Mouse (Mus musculus) common myeloid progenitor, adult 5-6 weeks (primary cell): Measurements from ENCODE around the gene Speg. TPM values are rescaled to one million over a fixed set of nuclear protein-coding genes. Genes with fewer than 3 reads are reported as not detected.
A peak's percentile ranks its signal among the peaks of the same experiment; 100 is the strongest.

ENCODE experiments used
- ATAC-seq: replicated peaks from 2 replicates; pipeline ENCODE4 v1.8.0; 2016; ENCODE audit warnings: low read depth, mild to moderate bottlenecking, moderate TSS enrichment, inconsistent platforms; ENCODE audit not compliant: poor library complexity, severe bottlenecking
- total RNA-seq: library from RNA; stranded (forward); fragments of 200-1000, 187-1606 nt; gene quantifications from 2 replicates; pipeline ENCODE4 v1.2.3, GENCODE M21; 2017

The Speg gene
- total RNA-seq, 1 experiment from 2014 or later, result not detected

DNA sequence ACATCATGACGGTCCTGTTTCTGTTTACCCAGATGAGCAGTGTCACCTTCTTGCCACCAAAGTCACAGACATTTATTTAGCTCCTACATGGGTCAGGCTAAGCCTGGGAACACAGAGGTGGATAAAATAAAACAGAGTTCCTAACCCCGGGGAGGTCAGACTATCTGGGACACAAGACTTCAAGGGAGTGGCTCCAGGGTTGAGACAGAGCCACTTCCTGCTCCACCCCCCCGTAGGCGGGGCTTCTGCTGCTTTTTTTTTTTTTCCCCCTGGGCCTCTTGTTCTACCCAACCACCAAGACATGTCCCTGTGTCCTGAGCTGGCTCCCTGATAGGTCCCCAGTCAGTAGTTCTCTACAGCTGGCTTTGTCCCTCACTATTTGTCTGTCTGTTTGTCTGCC lies 13.3 kb upstream of the Speg start:
- ATAC-seq, result peak; percentile 55

- ATAC-seq, result no peak
Observed at GRCm38 (mm10) chr1:75363868-75364267, 11.2 kb upstream of the Speg start.

DNA sequence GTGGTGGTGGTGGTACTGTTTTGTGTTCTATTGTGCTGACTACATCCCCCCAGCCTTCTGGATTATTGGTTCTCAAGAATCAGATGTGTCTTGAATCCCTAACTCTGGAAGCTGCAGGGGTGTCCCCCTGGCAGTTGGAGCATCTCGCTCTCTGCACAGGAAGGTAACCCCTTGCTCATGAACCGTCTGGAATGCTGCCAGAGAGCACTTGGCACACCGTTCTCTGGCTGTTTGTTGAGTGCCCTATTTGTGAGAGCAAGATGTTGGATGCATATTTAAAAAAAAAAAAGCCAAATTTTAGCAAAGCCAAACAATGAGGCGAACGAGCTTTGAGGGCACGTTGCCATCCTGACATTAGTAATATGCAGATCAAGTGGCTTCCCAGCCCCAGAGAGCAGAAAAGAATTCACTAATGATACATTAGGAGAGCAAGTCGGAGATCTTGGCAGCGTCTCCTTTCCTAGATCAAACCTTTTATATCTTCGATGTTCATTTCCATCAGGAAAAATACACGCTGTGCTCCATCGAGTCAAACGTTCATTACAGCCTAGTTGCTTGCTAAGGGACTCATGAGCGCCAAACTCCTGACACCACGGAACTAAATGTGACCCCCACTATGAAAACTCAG lies 9.5 kb upstream of the Speg start:
- no peak for ATAC-seq

DNA sequence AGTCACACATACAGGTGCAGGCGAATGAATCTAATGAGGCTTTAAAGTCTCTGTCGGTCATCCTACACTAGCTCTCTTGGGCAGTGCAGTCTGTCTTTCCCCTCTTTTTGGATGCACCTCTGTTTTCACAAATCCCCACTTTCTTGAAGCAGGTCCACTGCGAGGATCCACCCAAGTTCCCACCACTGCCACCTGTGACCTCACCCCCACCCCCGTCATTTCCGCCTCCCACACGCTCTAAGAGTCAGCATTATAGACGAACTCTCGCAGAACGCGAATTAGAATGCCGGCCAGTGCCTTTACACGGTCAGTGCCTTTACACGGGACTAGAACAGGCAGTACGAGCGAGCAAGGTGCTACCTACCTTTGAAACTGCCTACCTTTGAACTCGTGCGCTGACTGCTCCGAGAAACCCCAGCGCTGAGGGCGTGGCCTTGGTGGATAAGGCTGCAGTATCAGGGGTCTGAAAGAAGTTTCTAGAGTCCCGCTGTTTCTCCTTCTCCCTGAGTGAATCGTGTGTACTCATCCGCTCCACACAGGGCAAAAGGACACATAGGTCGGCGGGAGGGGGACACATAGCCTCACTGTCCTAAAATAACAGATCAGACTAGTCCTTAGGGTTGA lies 5.6 kb upstream of the Speg start:
- ATAC-seq, result no peak

DNA sequence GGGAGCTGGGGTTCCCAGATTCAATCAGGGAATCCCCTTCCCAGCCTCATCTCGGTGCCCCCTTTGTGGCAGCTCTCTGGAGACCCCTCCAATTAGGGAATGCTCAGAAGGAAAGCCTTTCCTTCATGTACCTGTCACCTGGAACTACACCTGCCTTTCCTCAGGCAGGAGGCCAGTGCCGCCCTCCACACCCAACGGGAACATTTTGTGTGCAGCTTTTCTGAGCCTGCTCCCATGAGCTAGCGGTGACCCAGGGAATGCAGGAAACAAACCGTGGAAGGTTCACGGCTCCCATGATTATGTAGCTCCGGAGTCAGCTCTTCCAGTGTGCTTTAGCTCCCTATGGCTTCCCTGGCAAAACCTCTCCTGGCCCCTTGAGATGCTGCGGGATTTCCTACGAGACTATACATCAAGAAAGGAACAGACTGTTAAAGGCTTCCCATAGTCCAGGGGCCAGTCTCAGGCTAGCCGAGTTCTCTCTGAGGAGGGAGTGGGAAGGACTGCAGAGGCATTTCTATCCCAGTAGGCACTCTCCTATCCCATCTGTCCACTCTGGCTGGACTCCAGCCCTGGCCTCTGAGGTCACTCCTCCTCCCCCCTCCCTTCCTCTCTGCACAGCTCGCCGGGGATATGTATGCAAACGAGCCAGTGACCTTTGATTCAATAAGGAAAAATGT lies 5.0 kb upstream of the Speg start:
- ATAC-seq, result no peak

- ATAC-seq, result peak; percentile 63; the same call in 1 of the 2 replicates
Observed at GRCm38 (mm10) chr1:75371317-75372095, 3.6 kb upstream of the Speg start.

DNA sequence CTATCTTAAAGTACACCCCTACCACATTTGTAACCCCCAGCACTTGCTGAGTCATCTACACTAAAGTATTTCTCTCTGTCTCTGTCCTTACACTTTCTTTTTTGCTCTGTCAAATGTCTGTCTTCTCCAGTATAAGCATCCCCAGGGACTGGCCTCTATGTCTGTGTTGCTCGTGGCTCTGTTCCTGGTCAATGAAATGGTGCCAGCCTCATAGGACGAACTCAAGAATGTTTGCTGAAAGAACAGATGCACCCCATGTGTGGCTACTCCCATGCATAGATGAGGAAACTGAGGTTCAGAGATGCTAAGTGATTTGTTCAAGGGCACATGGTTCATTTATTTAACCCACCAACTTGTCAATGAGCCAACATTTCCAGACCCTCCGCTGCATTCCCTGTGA lies 2.6 kb upstream of the Speg start:
- no peak for ATAC-seq

DNA sequence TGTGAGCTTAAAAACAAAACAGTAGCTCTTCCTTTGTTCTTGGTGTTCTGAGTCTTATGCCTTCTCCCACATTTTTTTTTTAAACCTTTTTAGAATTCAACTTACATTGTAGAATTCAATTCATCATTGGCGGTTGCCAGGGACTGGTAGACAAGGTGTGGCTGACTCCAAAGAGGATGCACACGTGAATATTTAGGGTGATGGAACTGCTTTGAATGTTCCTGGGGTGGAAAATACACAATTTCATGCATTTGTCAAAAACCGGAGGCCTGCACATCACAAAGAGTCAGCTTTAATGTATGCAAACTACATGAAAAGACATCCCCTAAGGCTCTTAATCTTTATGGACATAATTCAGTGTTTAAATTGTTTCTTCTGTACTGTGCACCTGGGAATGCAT lies 1.8 kb upstream of the Speg start:
- ATAC-seq, result no peak

GRCm38 (mm10) chr1:75379196-75379595 lies 4.1 kb downstream of the Speg start:
- no peak for ATAC-seq

- ATAC-seq, result no peak
Observed at GRCm38 (mm10) chr1:75379931-75380330, 4.8 kb downstream of the Speg start.

DNA sequence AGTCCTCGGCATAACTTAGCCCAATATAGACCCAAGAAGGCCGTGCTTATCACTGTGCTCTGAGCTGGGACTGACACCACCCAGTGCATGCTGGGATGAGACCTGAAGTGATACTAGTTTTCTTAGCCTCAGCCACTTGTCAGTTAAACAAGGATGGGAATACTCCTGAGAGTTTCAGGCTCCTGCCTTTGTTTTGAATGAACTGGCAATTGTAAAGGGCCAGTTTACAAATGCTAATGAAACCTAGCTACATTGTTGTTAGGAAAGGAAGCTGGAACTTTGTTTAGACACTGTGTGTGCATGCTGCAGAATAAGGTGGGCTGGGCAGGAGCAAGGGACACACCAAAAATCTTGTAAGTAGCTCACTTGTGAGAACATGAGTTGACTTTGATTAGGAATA lies 5.9 kb downstream of the Speg start:
- no peak for ATAC-seq

DNA sequence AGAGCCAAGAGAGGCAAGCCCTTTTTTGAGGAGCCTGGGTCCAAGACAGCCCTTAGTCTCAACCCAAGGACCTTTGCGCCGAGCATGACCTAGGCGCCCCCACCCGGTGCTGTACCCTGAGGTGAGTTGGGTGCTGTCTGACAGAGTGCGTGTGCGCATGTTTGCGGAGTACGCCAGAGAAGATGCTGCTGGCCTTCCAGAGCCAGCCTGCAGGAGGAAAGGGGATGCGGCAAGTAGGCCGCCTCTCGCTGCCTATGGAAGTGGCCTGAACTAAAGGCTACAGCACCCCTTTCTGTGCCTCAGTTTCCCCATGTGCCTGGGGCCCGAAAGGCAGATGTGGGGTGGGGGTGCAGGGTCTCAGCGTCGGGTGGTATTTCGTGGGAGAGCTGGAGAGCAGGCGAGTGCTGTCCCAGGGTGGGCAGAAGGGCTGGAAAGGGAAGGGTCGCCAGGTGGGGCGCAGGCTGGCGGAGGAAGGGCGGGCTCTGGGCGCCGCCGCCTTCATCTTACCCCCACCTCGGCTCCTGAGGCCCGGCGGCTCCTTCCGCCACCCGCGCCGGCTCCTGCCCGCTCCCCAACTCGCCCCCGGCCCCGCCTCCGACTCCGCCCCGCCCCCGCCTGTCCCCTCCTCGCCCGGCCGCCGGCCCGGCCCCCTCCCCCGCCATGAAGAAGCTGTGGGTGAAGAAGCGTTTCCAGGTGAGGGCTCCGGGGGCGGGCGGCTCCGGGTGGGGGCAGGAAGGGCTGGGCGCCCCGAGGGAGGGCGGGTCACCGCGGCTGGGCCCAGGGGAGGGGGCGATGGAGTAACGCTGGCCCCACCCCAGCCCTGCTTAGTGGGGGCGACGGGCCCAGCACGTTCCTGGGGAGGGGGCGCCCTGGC lies 6.6 kb downstream of the Speg start:
- peak; percentile 25; the same call in 1 of the 2 replicates for ATAC-seq

DNA sequence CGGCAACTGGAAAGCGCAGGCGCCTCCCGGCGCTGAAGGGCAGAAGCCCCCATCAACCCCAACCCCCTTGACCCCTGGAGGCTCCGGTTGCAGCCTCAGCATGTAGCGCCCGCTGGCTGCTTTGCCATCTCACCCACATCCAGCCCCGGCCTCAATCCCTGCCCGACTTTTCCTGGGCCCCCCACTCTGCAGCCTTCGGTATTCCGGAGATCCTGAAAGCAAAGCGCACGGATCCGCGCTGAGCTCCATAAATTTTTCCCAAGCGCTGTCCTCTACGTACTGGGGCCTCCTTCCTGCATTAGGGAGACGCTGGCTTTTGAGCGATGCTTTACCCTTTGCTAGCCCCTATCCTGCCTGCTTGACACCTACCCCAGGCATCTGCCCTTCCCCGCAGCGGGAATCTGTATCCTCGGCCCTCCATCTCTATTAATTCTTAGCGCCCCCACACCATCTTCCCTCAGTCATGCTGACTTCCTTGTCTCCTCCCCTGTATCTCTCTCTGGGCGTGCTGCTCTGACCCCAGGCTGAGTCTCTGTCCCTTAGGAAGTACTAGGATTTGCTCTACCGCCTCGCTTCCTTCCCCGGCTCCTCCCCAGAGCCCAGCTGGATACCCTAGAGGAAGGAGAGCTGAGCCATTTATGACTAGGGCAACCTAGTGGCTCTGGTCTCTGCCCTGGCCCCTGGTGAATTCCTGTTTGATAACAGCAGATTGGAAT lies 7.4 kb downstream of the Speg start:
- ATAC-seq, result no peak

GRCm38 (mm10) chr1:75384470-75385141 lies 9.5 kb downstream of the Speg start:
- no peak for ATAC-seq

DNA sequence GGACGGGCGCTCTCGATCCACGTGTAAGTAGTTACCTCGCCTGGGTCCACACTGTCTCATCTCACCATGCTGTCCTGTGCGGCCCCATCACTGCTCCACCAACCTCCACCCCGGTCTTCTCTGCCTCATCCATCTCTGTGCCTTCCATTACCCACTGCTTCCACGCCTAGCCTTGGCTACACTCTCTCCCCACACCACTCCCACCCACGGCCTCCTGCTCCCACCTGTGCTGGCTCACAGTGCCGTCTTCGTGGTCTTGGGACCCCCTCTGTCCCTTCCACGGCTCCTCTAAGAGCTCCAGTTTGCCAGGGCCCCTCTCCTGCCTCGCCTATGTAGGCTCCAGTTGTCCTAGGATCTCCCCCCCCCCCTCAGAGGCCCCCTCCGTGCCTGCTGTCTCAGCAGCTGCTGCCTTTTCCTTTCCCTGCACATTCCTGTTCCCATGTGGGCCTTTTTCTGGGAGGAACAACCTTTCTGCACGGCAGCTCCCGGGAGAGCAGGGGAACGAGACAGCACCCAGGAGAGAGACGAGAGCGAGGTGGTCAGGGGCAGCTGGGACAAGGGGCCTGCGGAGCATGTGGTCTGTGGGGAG lies 10.1 kb downstream of the Speg start:
- no peak for ATAC-seq

DNA sequence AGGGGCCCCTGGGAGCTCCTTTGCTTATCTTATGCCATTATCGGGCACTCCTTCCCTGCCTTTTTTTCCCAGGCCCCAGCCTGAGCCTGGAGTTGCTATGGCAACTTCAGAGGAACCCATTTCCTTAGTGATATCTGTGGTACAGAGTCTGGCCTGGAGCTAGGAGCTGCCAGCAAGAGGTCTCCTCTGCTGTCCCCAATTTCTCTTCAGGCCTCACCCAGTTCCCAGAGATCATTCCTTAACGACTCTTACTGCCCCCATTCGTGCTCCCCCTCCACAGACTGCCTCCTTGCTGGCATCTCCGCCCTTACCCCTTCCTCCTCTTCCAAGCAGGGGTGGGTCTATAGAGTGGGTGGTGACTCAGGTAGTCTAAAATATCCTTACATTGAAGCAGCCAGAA lies 11.1 kb downstream of the Speg start:
- ATAC-seq, result no peak

- ATAC-seq, result no peak
Observed at GRCm38 (mm10) chr1:75387469-75387928, 12.4 kb downstream of the Speg start.
